Mouse (Mus musculus) megakaryocyte, embryonic 14.5 days (primary cell): ENCODE measurements around the gene Mamld1.

ENCODE experiments used
- FLI1 ChIP-seq: IDR thresholded peaks from 2 replicates; pipeline ENCODE4 v1.6.1; 2012; ENCODE audit warnings: low read length, inconsistent platforms, mixed read lengths
- GATA1 ChIP-seq: IDR thresholded peaks from 3 replicates; pipeline ENCODE4 v1.6.1; 2012; ENCODE audit warnings: mixed read lengths, low read length, inconsistent platforms, borderline replicate concordance

GRCm38 (mm10) chrX:71131464-71131863 lies 81.4 kb downstream of the Mamld1 start:
- TF ChIP-seq GATA1, result no peak
- no peak for TF ChIP-seq FLI1
